Mouse (Mus musculus) 416B (cell line): ENCODE data around the gene Olfr827.
A peak's percentile ranks its signal among the peaks of the same experiment; 100 is the strongest.

Experiments used
- DNase-seq: peaks from one replicate; pipeline ENCODE4 v3.0.0; 2011; ENCODE audit warnings: low read depth

Gene Olfr827

GRCm38 (mm10) chr10:130214303-130214702, at the start of gene Olfr827:
Gene Olfr827 (minus strand): TSS chr10:130214403.
- no peak for DNase-seq

GRCm38 (mm10) chr10:130263203-130263602, 49.0 kb upstream of the Olfr827 start:
- no peak for DNase-seq

DNA sequence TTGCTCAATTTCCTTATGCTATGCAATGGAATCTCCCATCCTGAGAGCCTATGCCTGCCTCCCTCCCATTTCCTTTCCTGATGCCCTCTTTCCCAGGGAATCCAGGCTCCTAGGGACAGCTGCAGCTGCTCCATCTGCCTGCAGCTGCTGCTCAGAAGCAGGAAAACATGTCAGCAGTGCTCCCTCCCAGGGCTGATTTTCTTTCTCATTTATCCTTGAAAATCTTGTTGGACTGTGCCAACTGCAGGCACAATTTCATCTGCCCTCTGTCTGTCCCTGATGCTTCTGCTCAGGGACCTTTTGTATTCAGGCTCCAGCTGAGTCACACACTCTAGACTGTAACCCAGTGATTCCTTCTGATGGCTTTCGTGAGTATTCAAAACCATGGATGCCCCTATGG, 45.3 kb upstream of the Olfr827 start:
- no peak for DNase-seq

DNA sequence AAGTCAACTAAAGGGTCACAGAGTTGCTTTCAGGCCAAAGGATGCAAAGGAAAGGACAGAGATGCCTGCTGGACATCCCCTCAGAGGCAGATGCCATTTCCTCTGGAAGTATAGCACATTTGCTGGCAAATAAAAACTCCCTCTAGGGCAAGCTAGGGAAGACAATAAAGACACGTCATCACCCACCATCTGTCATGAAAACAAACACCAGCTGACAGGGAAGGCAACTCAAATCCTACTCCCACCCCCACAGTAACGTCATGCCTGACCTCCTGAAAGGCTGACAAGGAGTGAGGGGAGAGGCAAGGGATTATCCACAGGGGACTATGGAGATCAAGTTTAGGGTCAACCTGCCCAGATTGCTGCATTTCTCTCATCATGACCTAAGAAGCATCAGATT, 30.1 kb upstream of the Olfr827 start:
- DNase-seq: no peak

GRCm38 (mm10) chr10:130238318-130239209, 24.4 kb upstream of the Olfr827 start:
- no peak for DNase-seq

DNA sequence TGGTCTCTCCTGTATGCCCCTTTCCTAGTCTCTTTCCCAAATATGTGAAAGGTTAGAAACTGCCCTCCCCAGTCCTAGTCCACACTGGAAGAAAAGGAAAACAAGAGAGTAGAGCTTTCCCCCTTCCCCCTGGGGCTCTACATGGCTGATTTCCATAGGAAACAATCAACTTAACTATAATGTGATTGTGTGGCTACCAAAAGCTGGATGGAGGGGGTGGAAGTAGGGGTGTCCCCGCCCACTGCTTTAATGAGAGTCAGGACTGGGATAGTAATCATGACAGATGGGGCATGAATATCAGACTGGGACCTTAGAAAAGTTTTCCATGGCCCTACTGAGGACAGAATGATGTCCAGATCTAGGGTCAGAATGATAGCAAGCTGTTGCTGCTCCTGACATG, 20.4 kb upstream of the Olfr827 start:
- no peak for DNase-seq

DNA sequence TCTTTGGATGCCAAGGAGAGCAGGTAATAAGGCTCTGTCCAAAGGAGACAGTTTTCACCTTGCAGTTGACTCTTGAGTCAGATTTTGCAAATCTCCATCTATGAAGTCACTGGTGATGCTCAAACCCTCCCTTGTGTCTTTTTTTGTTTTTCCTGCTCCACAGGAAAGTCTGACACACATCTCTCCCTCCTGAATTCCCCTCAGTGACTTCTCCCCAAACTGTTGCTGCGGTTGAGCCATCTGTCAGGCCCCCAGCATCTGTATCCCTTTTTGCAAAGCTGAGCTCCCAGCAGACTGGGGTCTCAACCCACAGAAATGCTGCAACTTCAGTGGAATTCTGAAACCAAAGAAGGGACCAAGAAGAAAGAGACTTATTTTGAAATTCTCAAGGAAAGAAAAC, 17.9 kb upstream of the Olfr827 start:
- no peak for DNase-seq

DNA sequence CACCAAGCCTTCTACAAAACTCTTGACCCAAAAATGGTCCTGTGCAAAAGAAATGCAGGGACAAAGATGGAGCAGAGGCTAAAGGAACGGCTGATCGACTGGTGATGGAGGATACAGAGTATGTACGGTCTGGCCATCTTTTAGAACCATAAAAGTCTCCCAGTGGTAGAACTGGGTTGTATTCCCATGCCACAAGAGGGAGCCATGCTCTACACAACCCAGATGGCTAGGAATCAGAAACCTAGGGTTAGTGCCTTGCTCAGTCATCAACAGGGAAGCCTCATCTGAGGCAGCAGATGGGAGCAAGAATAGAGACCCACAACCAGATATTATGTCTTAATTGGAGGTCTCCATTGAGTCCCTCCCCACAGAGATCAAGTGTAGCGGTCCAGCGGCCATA, 15.4 kb upstream of the Olfr827 start:
- DNase-seq: peak; percentile 65

DNA sequence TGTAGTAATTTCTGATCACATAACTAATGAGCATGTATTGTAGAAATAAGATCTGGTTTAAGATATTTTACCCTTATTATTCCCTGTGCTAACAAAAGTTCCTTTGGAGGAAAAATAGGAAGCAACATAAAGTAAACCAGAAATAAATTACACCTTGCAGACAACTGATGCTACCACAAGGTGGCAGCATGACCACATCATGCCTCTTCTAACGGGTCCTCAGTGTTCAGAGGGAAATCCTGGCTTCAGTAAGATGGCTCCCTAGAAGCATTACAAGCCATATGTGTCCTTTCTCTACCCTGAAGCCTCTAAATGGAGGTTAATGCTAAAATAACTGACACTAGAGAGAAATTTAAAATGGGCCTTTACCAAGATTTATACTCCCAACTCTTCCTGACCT, 14.0 kb upstream of the Olfr827 start:
- DNase-seq: peak; percentile 79

DNA sequence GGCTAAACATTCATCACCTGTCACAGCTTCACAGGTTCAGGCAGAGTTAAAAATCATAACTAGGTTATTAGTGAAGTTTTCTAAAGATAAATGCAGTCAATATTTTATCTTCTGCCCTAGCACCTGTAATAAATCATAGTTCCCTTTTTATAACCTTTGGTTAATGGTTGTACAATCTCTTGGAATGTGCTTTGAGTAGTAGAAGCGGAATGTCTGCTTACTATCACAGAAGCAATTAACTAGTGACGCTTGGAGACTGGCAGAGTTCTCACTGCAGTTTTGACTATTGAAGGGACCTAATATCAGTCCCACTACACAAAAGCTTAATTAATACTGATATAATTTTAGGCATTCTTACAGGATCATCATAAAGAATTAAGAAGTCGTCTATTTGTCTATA, 10.8 kb upstream of the Olfr827 start:
- no peak for DNase-seq

GRCm38 (mm10) chr10:130184086-130184485, 30.1 kb downstream of the Olfr827 start, which contains the start of gene Olfr826:
Gene Olfr826 (minus strand): TSS chr10:130184186.
- DNase-seq: no peak

GRCm38 (mm10) chr10:130166666-130167065, 47.5 kb downstream of the Olfr827 start, which contains the start of gene Olfr825:
Gene Olfr825 (minus strand): TSS chr10:130166766.
- DNase-seq: no peak

- no peak for DNase-seq
Measured at GRCm38 (mm10) chr10:130165196-130165595, 49.0 kb downstream of the Olfr827 start.
